Mouse (Mus musculus) olfactory bulb, adult 2 months (tissue): ENCODE results near the gene Snapc5.

ENCODE experiments used
- CTCF ChIP-seq: fragments of 200-500 bp; IDR thresholded peaks from 2 replicates; pipeline ENCODE4 v1.5.1; 2012; ENCODE audit warnings: low read depth, mild to moderate bottlenecking, low read length, moderate library complexity; ENCODE audit not compliant: insufficient read depth
- POLR2A ChIP-seq: fragments of 200-500 bp; IDR thresholded peaks from 2 replicates; pipeline ENCODE4 v1.6.1; 2012; ENCODE audit warnings: mild to moderate bottlenecking, low read depth, low read length, moderate library complexity; ENCODE audit not compliant: insufficient read depth

DNA sequence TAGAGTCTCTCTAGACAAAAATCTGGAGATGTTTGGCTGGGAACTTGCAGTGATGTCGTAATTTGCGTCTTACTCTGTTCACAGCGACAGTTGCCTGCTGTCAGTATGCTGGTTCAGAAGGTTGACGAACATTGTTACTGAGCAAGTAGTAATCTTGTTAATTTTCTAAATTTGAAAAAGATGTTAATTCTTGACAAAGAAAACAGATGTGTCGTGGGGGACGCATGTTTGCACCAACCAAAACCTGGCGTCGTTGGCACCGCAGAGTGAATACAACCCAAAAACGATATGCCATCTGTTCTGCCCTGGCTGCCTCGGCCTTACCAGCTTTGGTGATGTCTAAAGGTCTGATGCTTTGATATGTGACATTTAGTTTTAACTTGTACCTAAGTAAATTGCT lies 3.7 kb upstream of the Snapc5 start:
- TF ChIP-seq POLR2A (no peak), CTCF (no peak)
